Mouse (Mus musculus) forebrain, embryonic 12.5 days (tissue): ENCODE data around the gene Osgepl1. TPM values are rescaled to one million over a fixed set of nuclear protein-coding genes. Genes with fewer than 3 reads are reported as not detected.
A peak's percentile ranks its signal among the peaks of the same experiment; 100 is the strongest.
"Not testable (repeated sequence)": the region's sequence is repeated elsewhere in the genome, so short reads cannot be mapped to it uniquely, and the experiment has no call there.

Experiments
- ATAC-seq: fragments of 200-750 bp; cut with Nextera tagmentation; 2 replicates; pipeline ENCODE4 v1.8.0; 2017; ENCODE audit warnings: moderate TSS enrichment; ENCODE audit not compliant: low FRiP score
- H3K27ac ChIP-seq: fragments of 300-500 bp; sonication (generic); 2 replicates; pipeline ENCODE4 v1.5.1; 2016; ENCODE audit warnings: mild to moderate bottlenecking
- H3K27me3 ChIP-seq: fragments of 300-500 bp; sonication (generic); 2 replicates; pipeline ENCODE4 v1.6.1; 2016; ENCODE audit warnings: mild to moderate bottlenecking
- H3K36me3 ChIP-seq: fragments of 300-500 bp; sonication (generic); replicated peaks from 2 replicates; pipeline ENCODE4 v1.6.1; 2016; ENCODE audit warnings: mild to moderate bottlenecking
- H3K4me1 ChIP-seq: fragments of 300-500 bp; sonication (generic); 2 replicates; pipeline ENCODE4 v1.6.1; 2016
- H3K4me2 ChIP-seq: fragments of 300-500 bp; sonication (generic); 2 replicates; pipeline ENCODE4 v1.6.1; 2016; ENCODE audit warnings: mild to moderate bottlenecking, moderate library complexity
- H3K4me3 ChIP-seq: fragments of 300-500 bp; sonication (generic); replicated peaks from 2 replicates; pipeline ENCODE4 v1.5.1; 2016; ENCODE audit warnings: mild to moderate bottlenecking
- H3K9ac ChIP-seq: fragments of 300-500 bp; sonication (generic); 2 replicates; pipeline ENCODE4 v1.6.1; 2016; ENCODE audit warnings: mild to moderate bottlenecking
- H3K9me3 ChIP-seq: fragments of 300-500 bp; sonication (generic); 2 replicates; pipeline ENCODE4 v1.6.1; 2016
- WGBS: fragments of 180-500 bp; shearing (Covaris S2); methylation state at CpG from one replicate; pipeline ENCODE4 v1.1.7; 2016; 5-methylcytosine and 5-hydroxymethylcytosine counted together
- polyA plus RNA-seq: library from polyadenylated mRNA; unstranded; fragments of >200 nt; fragmentation: Nextera tagmentation; extraction: Ambion mirVana; gene quantifications from 2 replicates; pipeline ENCODE4 v1.2.1, GENCODE M21; 2016

Osgepl1 gene
- polyA plus RNA-seq, 1 experiment from 2014 or later, result 31.6 TPM

DNA sequence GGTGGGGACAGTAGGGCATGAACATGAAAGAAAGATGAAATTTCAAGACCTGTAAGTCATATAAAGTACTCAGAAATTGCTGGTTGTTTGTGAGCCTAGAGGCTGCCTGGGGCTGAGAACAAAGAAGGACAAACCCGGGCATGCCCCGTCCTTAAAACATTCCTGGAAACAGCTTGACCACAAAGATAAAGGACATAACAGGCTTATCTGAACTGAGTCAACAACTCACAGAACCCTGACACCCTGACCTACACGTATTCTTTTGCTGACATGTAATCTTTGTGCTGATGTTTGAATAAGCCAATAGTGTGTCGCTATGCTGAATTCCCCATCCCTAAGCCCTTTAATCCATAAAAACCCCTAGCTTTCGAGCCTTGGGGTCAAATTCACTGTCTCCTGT lies 20.1 kb downstream of the Osgepl1 start:
- H3K9me3 ChIP-seq, H3K27ac ChIP-seq, ATAC-seq, H3K36me3 ChIP-seq, H3K4me1 ChIP-seq, H3K4me2 ChIP-seq, H3K27me3 ChIP-seq, H3K9ac ChIP-seq, H3K4me3 ChIP-seq: not testable (repeated sequence)
- WGBS, result 85% methylated on average over 5 of the region's 5 CpGs

DNA sequence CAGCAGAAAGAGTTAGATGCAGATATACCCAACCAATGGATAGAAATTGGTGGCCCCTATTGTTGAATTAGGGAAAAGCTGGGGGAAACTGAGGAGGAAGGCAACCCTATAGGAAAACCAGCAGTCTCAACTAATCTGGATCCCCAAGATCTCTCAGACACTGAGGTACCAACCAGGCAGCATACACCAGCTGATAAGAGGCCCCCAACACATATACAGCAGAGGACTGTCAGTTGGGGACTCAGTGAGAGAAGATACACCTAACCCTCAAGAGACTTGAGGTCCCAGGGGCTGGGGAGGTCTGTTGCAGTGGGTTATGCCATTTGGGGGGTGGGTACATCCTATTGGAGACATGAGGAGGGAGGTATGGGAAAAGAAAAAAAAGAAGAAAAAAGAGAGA lies 22.0 kb downstream of the Osgepl1 start:
- no peak overlapping the region for H3K4me2 ChIP-seq
- no peak overlapping the region for H3K9ac ChIP-seq
- H3K36me3 ChIP-seq, result peaks cover 3% of the 10 kb centered on the region; the same call in 1 of the 2 replicates
- no peak overlapping the region for H3K27ac ChIP-seq
- H3K4me3 ChIP-seq, result no peak overlapping the region
- no peaks in the 10 kb centered on the region for H3K4me1 ChIP-seq
- H3K27me3 ChIP-seq, result no peaks in the 10 kb centered on the region
- no peak for ATAC-seq
- no peaks in the 10 kb centered on the region; the same call in 1 of the 2 replicates for H3K9me3 ChIP-seq

DNA sequence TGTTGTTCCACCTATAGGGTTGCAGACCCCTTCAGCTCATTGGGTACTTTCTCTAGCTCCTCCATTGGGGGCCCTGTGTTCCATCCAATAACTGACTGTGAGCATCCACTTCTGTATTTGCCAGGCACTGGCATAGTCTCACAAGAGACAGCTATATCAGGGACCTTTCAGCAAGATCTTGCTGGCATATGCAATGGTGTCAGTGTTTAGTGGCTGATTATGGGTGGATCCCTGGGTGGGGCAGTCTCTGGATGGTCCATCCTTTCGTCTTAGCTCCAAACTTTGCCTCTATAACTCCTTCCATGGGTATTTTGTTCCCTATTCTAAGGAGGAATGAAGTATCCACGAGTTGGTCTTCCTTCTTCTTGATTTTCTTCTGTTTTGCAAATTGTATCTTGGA lies 24.0 kb downstream of the Osgepl1 start:
- WGBS, result 76% methylated on average over 2 of the region's 2 CpGs
- not testable (repeated sequence) for H3K4me1 ChIP-seq, H3K9ac ChIP-seq, H3K4me3 ChIP-seq, H3K4me2 ChIP-seq, H3K9me3 ChIP-seq, H3K27me3 ChIP-seq, H3K27ac ChIP-seq, ATAC-seq
- peaks cover 21% of the 10 kb centered on the region for H3K36me3 ChIP-seq

DNA sequence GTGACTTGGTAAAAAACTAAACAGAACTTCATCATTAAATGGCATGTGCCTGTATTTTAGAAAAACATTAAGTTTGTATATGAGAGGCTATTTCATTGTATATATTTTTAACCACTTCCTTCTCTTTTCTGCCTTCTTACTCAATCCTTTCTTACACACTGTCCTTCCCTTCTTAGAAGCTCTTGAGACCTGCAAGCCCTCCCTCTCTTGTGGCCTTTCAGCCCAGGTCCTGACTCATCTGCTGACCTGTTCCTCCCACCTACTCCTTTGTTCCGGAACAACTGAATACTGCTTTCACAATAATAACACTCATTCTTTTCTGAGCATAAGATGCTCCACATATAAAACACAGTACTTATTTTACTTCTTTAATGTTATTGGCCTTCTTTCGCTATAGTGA lies 27.6 kb downstream of the Osgepl1 start:
- over 99% methylated on average over 2 of the region's 2 CpGs for WGBS
- Histone ChIP-seq H3K27ac (no peak overlapping the region), H3K36me3 (peaks cover 50% of the 10 kb centered on the region), H3K4me3 (no peak overlapping the region), H3K4me2 (no peak overlapping the region), H3K9me3 (0 out of 2 replicates have a peak, but pooled peaks cover 5% of the 10 kb centered on the region), H3K9ac (no peak overlapping the region), H3K27me3 (no peaks in the 10 kb centered on the region), H3K4me1 (no peaks in the 10 kb centered on the region)
- ATAC-seq, result no peak

DNA sequence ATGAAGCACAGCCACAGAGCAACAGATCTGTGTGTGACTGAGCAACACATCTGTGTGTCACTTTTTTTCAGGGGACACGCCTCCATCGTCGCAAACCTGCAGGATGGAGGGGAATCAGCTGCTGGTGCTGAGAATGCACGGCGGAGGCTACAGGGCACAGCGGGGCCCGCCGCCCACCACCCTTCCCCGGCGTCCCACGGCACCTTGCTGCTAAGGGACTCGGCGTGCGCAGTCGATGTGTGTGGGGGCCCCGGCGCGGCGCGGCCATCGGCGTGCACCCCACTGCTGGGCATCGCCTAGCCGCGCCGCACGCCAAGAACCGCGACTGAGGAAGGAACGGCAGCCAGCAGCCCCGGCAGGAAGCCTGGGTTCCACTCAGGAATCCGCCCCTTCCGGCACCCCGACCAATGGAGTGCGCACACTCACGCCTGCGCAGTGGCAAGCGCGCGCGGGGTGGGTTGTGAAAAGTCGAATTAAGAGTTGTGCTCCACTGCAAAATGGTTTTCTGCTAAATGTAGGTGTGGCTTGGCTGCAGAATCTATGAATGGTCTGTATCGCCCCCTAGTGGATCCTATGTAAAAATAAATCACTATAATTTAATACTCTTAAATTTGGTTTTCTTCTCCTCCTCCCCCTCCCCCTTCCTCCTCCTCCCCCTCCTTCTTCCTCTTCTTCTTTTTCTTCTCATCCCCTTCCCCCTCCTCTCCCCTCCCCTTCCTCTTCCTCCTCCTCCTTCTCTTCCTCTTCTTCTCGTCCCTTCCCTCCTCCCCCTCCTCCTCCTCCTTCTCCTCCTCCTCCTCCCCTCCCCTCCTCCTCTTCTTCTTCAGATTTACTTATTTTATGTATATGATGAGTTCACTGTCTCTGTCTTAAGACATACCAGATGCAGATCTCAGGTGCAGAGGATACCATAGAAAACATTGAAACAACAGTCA lies 39.2 kb downstream of the Osgepl1 start, which contains the start of the genes Asdurf, Gm28551 and Asnsd1:
TSS of gene Asdurf (minus strand) at position 293 of the 935 bp plus-strand sequence.
TSS of gene Gm28551 (minus strand) at position 341 of the 935 bp plus-strand sequence.
TSS of gene Asnsd1 (minus strand) at position 426 of the 935 bp plus-strand sequence.
- 0% methylated on average over 43 of the region's 44 CpGs for WGBS
- peak within 1 kb of the TSS; percentile 49 for H3K4me2 ChIP-seq
- ATAC-seq, result peak; percentile 100

DNA sequence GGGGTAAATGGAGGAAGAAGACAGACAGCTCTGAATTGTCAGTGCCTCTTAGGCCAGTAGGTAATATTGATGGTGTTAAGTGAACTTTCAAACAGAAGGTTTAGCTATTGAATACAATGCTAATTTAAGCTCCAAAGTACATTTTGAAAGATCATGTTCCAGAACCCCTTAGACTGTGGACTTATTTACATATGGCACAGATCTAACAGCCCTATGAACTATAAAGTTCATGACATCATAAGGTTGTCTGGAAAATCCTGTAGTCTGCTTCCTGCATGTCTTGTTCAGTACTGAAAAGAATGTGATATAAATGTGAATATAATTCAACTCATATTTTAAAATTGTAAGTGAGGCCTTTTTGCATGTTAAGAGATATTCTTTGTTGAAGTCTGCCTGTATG lies 45.6 kb downstream of the Osgepl1 start:
- no peak overlapping the region for H3K27ac ChIP-seq
- no peak for ATAC-seq
- no peaks in the 10 kb centered on the region for H3K36me3 ChIP-seq
- H3K9ac ChIP-seq, result no peak overlapping the region
- H3K9me3 ChIP-seq, result no peaks in the 10 kb centered on the region
- no peak overlapping the region for H3K4me2 ChIP-seq
- H3K4me1 ChIP-seq, result no peaks in the 10 kb centered on the region
- H3K27me3 ChIP-seq, result no peaks in the 10 kb centered on the region
- H3K4me3 ChIP-seq, result no peak overlapping the region

More for the DNA sequence above, 39.2 kb downstream of the Osgepl1 start, which contains the start of the genes Asdurf, Gm28551 and Asnsd1:
- H3K9me3 ChIP-seq, result no peaks in the 10 kb centered on the region
- H3K27ac ChIP-seq, result peak within 1 kb of the TSS; percentile 91
- peaks cover 6% of the 10 kb centered on the region for H3K4me1 ChIP-seq
- H3K4me3 ChIP-seq, result peak within 1 kb of the TSS; percentile 84
- H3K9ac ChIP-seq, result peak within 1 kb of the TSS; percentile 87
- peaks cover 13% of the 10 kb centered on the region for H3K36me3 ChIP-seq
- H3K27me3 ChIP-seq, result no peaks in the 10 kb centered on the region

Other genes with a start within 250 kb of the Osgepl1 start
- not detected in 2 replicates for gene 1700019A02Rik, start 126.0 kb upstream of the Osgepl1 start, polyA plus RNA-seq
- 24.5 and 26.3 TPM in 2 replicates for gene Pms1, start 16.6 kb upstream of the Osgepl1 start, polyA plus RNA-seq
- gene Ormdl1, start 16.5 kb upstream of the Osgepl1 start, polyA plus RNA-seq, result 72.2 and 79.8 TPM in 2 replicates
- not detected in 2 replicates for gene Gm28778, start 16.5 kb upstream of the Osgepl1 start, polyA plus RNA-seq
- gene Asdurf, start 39.0 kb downstream of the Osgepl1 start, polyA plus RNA-seq, result not detected in 2 replicates
- gene Gm28551, start 39.0 kb downstream of the Osgepl1 start, polyA plus RNA-seq, result 0.95 and 1.5 TPM in 2 replicates
- 91.9 and 95.3 TPM in 2 replicates for gene Asnsd1, start 39.1 kb downstream of the Osgepl1 start, polyA plus RNA-seq